Mouse (Mus musculus): ENCODE data around the gene E130114P18Rik.

DNA sequence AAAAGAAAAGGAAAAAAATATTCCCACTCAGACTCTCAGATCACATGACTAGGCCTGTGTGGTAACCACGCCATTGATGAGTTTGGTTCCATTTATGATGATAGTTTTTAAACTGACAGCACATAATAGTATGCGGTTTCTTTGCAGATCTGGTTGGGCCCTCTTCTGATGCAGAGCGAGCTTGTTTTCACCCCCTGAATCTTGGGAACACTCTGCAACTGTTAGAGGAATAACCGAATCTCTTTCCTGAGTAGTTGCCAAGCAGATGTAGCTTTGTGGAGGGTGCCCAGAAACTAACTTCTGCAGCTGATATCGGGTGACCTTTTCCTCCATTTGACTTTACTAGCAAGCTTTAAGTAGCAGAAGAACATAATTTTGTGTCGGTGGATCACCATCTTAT is 45.6 kb upstream of the E130114P18Rik start:
- no peak for TF ChIP-seq CTCF (IDR thresholded peaks at IDR 0.05; ENCODE audit: low read depth, low read length)
- TF ChIP-seq POLR2A (IDR thresholded peaks at IDR 0.05; ENCODE audit: extremely low read depth, insufficient read depth, low read length), result no peak
